Mouse (Mus musculus) hindbrain, embryonic 14.5 days (tissue): Measurements from ENCODE around the gene Smad9. TPM values are rescaled to one million over a fixed set of nuclear protein-coding genes. Genes with fewer than 3 reads are reported as not detected.
A peak's percentile ranks its signal among the peaks of the same experiment; 100 is the strongest.

Source experiments
- ATAC-seq: fragments of 200-750 bp; cut with Nextera tagmentation; 2 replicates; pipeline ENCODE4 v1.8.0; 2017; ENCODE audit warnings: moderate number of reproducible peaks, mild to moderate bottlenecking, moderate TSS enrichment, moderate library complexity; ENCODE audit not compliant: low FRiP score
- DNase-seq: peaks from one replicate; pipeline ENCODE4 v3.0.0-alpha.2; 2015; ENCODE audit warnings: low spot score
- H3K27ac ChIP-seq: fragments of 300-500 bp; sonication (generic); 2 replicates; pipeline ENCODE4 v1.5.1; 2014; ENCODE audit warnings: mild to moderate bottlenecking, moderate library complexity
- H3K27me3 ChIP-seq: fragments of 300-500 bp; sonication (generic); 2 replicates; pipeline ENCODE4 v1.6.1; 2014; ENCODE audit warnings: mild to moderate bottlenecking, low read length, mixed read lengths; ENCODE audit not compliant: control insufficient read depth, insufficient read depth
- H3K36me3 ChIP-seq: fragments of 300-500 bp; sonication (generic); replicated peaks from 2 replicates; pipeline ENCODE4 v1.6.1; 2014; ENCODE audit not compliant: control insufficient read depth, insufficient read depth
- H3K4me1 ChIP-seq: fragments of 300-500 bp; sonication (generic); replicated peaks from 2 replicates; pipeline ENCODE4 v1.6.1; 2014; ENCODE audit warnings: antibody characterized with exemption, low read length, mixed read lengths; ENCODE audit not compliant: control insufficient read depth, insufficient read depth
- H3K4me2 ChIP-seq: fragments of 300-500 bp; sonication (generic); replicated peaks from 2 replicates; pipeline ENCODE4 v1.6.1; 2014; ENCODE audit warnings: mild to moderate bottlenecking, moderate library complexity
- H3K4me3 ChIP-seq: fragments of 300-500 bp; sonication (generic); replicated peaks from 2 replicates; pipeline ENCODE4 v1.5.1; 2014; ENCODE audit warnings: mild to moderate bottlenecking, low read length
- H3K9ac ChIP-seq: fragments of 300-500 bp; sonication (generic); 2 replicates; pipeline ENCODE4 v1.6.1; 2014
- H3K9me3 ChIP-seq: fragments of 300-500 bp; sonication (generic); 2 replicates; pipeline ENCODE4 v1.6.1; 2016; ENCODE audit warnings: low read length; ENCODE audit not compliant: control insufficient read depth
- WGBS: fragments of 180-500 bp; shearing (Covaris S2); extraction: QIAGEN DNeasy Blood & Tissue Kit; methylation state at CpG from one replicate; pipeline ENCODE4 v1.1.7; 2014; 5-methylcytosine and 5-hydroxymethylcytosine counted together
- polyA plus RNA-seq: library from polyadenylated mRNA; unstranded; fragments of >200 nt; fragmentation: Nextera tagmentation; extraction: Ambion mirVana; gene quantifications from 2 replicates; pipeline ENCODE4 v1.2.1, GENCODE M21; 2014

Gene Smad9
- 0.83 and 1.0 TPM in 2 replicates for polyA plus RNA-seq

DNA sequence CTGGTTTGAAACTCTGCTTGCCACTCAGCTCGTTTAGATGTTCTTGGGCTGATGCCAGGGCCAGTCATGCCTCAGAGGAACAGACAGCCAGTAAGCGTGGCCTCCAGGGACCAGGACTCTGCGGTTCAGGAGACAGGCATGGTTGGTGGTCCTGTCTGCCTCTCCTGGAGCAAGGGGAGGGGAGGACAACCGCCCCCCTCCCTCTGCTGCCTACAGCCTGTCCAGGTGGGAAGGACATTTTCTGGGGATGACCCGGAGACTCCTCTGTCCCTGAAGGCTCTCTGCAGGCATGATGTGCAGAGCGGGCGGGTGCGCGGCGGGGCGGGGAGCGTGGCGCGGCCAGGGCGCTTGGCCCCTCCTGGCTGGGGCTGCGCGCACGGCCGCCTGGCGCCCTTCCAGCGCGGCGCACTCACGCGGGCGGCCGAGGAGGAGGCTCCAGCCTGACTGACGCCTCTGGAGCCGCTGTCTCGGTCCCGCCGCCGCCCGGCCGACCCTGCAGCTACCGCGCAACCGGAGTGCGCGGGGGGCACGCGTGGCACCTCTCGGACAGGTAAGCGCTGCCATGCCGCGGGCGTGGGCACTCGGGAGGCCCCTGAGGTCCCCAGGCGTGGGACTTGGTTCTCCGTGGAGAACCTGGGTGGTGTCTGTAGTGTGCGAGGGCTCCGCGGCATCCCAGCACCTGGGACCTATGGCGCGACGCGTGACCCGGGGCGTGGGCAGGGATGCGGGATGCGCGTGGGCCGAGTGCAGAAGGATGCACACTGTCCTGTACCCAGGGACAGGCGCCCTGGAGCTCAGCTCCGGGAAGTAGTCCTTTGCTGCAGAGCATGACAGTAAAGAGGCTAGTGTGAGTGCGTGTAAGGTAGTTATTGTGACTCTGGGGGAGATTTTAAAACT, at the start of gene Smad9:
TSS of gene Smad9 (plus strand) at position 438 of the 897 bp plus-strand sequence.
- Histone ChIP-seq H3K27ac (no peak within 1 kb of the TSS), H3K27me3 (peaks cover 10% of the 10 kb centered on the region; the same call in 1 of the 2 replicates), H3K4me2 (peak within 1 kb of the TSS; percentile 100), H3K9me3 (no peaks in the 10 kb centered on the region), H3K36me3 (peaks cover 11% of the 10 kb centered on the region), H3K4me1 (peaks cover 13% of the 10 kb centered on the region), H3K4me3 (peak within 1 kb of the TSS; percentile 70), H3K9ac (peak within 1 kb of the TSS; percentile 79)
- under 1% methylated on average over 60 of the region's 66 CpGs for WGBS
- ATAC-seq (peak; percentile 85), DNase-seq (peak; percentile 71)

GRCm38 (mm10) chr3:54708972-54709371, 46.4 kb upstream of the Smad9 start:
- no peak overlapping the region for H3K9ac ChIP-seq
- H3K27ac ChIP-seq, result no peak overlapping the region
- no peak overlapping the region for H3K4me3 ChIP-seq
- WGBS, result 87% methylated on average over 9 of the region's 9 CpGs
- H3K9me3 ChIP-seq, result no peaks in the 10 kb centered on the region
- H3K4me1 ChIP-seq, result no peaks in the 10 kb centered on the region
- peaks cover 86% of the 10 kb centered on the region for H3K36me3 ChIP-seq
- no peak overlapping the region for H3K4me2 ChIP-seq
- DNase-seq, result no peak
- no peaks in the 10 kb centered on the region for H3K27me3 ChIP-seq
- no peak for ATAC-seq

DNA sequence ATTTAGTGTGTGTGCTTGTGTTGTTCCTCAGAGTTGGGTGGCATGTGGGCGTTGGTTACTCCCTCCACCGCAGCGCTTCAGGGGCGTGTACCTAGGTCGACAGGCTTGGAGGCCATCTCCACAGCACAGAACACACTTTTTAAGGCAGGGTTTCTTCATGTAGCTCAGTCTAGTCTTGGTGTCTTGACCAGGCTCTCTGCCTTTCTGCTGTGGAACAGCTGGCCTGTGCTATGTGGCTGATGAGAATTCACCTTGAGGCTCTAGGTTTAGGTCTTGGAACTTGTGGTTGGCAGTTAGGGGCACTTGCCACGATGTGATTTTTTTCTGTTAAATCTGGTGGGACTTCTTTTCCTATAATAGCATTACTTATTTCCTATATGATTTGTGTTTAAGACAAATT, 41.1 kb upstream of the Smad9 start, which contains the start of gene Gm21958:
TSS of gene Gm21958 (minus strand) at position 101 of the 400 bp plus-strand sequence.
- Histone ChIP-seq H3K4me1 (no peaks in the 10 kb centered on the region), H3K27ac (no peak within 1 kb of the TSS), H3K27me3 (no peaks in the 10 kb centered on the region), H3K9ac (no peak within 1 kb of the TSS), H3K4me3 (no peak within 1 kb of the TSS), H3K9me3 (no peaks in the 10 kb centered on the region), H3K36me3 (peaks cover 86% of the 10 kb centered on the region), H3K4me2 (no peak within 1 kb of the TSS)
- 93% methylated on average over 6 of the region's 6 CpGs for WGBS
- ATAC-seq (no peak), DNase-seq (no peak)

DNA sequence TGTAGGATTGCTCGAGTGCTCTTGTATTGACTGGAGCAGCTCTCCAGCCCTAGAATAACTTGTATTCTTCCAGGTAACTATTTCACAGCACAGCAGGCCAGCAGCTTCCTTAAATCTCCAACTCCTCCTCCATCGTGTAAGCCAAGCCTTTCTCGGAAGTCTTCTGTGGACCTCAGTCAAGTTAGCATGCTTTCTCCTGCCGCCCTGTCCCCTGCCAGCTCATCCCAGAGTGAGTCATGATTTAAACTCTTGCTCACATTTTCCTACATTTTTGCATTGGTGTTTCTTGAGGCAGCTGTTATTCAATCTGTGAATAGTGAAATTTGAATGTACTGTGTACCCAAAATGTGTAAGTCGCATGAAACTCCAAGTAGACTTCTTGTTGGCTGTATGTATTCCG, 39.9 kb upstream of the Smad9 start:
- peaks cover 81% of the 10 kb centered on the region for H3K36me3 ChIP-seq
- no peak overlapping the region for H3K4me2 ChIP-seq
- no peaks in the 10 kb centered on the region for H3K4me1 ChIP-seq
- no peak overlapping the region for H3K9ac ChIP-seq
- ATAC-seq, result no peak
- H3K27ac ChIP-seq, result no peak overlapping the region
- H3K9me3 ChIP-seq, result no peaks in the 10 kb centered on the region
- DNase-seq, result no peak
- 94% methylated on average over 6 of the region's 6 CpGs for WGBS
- no peak overlapping the region for H3K4me3 ChIP-seq
- H3K27me3 ChIP-seq, result no peaks in the 10 kb centered on the region

- DNase-seq, result peak; percentile 31
These were observed 38.0 kb upstream of the Smad9 start for GRCm38 (mm10) chr3:54717348-54717747.

DNA sequence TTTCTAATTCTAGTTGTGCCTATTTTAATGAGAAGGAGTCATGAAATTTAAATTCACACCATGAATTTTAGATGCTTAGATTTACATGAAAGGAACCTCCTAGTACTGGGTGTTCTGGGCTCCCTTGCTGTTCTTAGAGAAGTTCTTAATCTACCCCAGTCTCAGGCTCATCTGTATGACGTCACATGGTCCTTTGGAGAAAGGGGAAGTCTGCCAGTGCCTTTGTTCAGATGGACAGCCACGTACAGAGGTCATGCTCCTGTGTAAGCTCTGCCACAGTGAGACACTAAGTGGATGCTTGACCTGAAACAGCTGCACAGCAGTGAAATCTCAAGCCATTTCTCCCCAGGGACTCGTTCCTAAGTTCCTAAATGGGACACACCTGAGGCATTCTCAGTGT, 36.4 kb upstream of the Smad9 start:
- Histone ChIP-seq H3K9me3 (no peaks in the 10 kb centered on the region), H3K27ac (no peak overlapping the region), H3K4me2 (no peak overlapping the region), H3K9ac (no peak overlapping the region), H3K4me3 (no peak overlapping the region), H3K27me3 (no peaks in the 10 kb centered on the region), H3K4me1 (no peaks in the 10 kb centered on the region), H3K36me3 (peaks cover 89% of the 10 kb centered on the region)
- ATAC-seq, result no peak
- no peak for DNase-seq
- WGBS, result 42% methylated on average over 3 of the region's 3 CpGs

More at GRCm38 (mm10) chr3:54717348-54717747, 38.0 kb upstream of the Smad9 start:
- Histone ChIP-seq H3K4me1 (no peaks in the 10 kb centered on the region), H3K4me3 (no peak overlapping the region), H3K36me3 (peaks cover 81% of the 10 kb centered on the region), H3K9me3 (no peaks in the 10 kb centered on the region), H3K27ac (no peak overlapping the region), H3K4me2 (no peak overlapping the region), H3K27me3 (no peaks in the 10 kb centered on the region), H3K9ac (no peak overlapping the region)
- 65% methylated on average over 6 of the region's 6 CpGs for WGBS
- no peak for ATAC-seq

GRCm38 (mm10) chr3:54723741-54724500, 31.5 kb upstream of the Smad9 start:
- no peaks in the 10 kb centered on the region for H3K4me1 ChIP-seq
- H3K4me2 ChIP-seq, result no peak overlapping the region
- no peak overlapping the region for H3K4me3 ChIP-seq
- WGBS, result 84% methylated on average over 10 of the region's 10 CpGs
- no peak overlapping the region for H3K27ac ChIP-seq
- DNase-seq (no peak), ATAC-seq (no peak)
- H3K9me3 ChIP-seq, result no peaks in the 10 kb centered on the region
- peaks cover 83% of the 10 kb centered on the region for H3K36me3 ChIP-seq
- no peaks in the 10 kb centered on the region for H3K27me3 ChIP-seq
- no peak overlapping the region for H3K9ac ChIP-seq

- ATAC-seq (no peak), DNase-seq (no peak)
- no peak overlapping the region for H3K27ac ChIP-seq
- no peak overlapping the region for H3K4me3 ChIP-seq
- H3K9me3 ChIP-seq, result no peaks in the 10 kb centered on the region
- H3K4me2 ChIP-seq, result no peak overlapping the region
- no peak overlapping the region for H3K9ac ChIP-seq
- H3K27me3 ChIP-seq, result no peaks in the 10 kb centered on the region
- H3K4me1 ChIP-seq, result no peaks in the 10 kb centered on the region
- 92% methylated on average over 2 of the region's 2 CpGs for WGBS
- peaks cover 87% of the 10 kb centered on the region for H3K36me3 ChIP-seq
These were observed 30.0 kb upstream of the Smad9 start for GRCm38 (mm10) chr3:54725344-54725743.

DNA sequence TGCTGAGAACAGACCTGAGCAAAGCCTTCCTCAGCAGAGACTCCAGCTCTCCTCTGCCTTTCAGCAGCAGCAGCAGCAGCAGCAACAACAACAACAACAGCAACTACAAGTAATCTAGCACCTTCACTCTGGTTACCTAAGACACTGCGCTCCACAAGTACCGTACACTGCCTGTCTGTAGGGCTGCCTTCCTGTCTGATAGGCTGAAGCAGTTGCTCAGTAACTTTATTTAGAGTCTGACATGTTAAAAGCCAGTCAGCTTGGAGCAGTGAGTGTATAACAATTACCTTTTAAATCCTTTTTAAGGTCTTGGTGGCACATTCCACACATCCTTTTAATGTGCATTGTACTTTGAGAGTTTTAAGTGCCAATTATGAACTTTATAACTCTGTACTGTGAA, 27.8 kb upstream of the Smad9 start:
- Histone ChIP-seq H3K4me2 (no peak overlapping the region), H3K27ac (no peak overlapping the region), H3K9ac (no peak overlapping the region), H3K9me3 (no peaks in the 10 kb centered on the region), H3K4me1 (no peaks in the 10 kb centered on the region), H3K36me3 (peaks cover 87% of the 10 kb centered on the region), H3K27me3 (no peaks in the 10 kb centered on the region), H3K4me3 (no peak overlapping the region)
- 96% methylated on average over 2 of the region's 2 CpGs for WGBS
- DNase-seq, result no peak
- ATAC-seq, result no peak
